ENCODE assay signal across 7 mouse cellular contexts in genomic region chr4:59036490-59037127, GRCm38 (mm10). TPM values are rescaled to one million over a fixed set of nuclear protein-coding genes. Genes with fewer than 3 reads are reported as not detected.
A peak's percentile ranks its signal among the peaks of the same experiment; 100 is the strongest.
DNase-seq lines count a peak whose midpoint lies in the region; ATAC-seq and TF ChIP-seq lines count a peak whose summit lies in the region.

No protein-coding gene starts in this region.

- DNase-seq in adrenal gland, adult 2 months, result peak; percentile 72
- DNase-seq in gastrocnemius, postnatal 10 days, result peak; percentile 71
- peak; percentile 64 to 69 for DNase-seq in spleen, adult 2 months (ENCODE audit: low read depth in 1 of 2, low spot score in 2 of 2)

- no peaks in the 10 kb centered on the region for H3K9me3 ChIP-seq in intestine, postnatal 0 days (ENCODE audit: control insufficient read depth)
- H3K9me3 ChIP-seq in limb, embryonic 13.5 days, result peaks cover 2% of the 10 kb centered on the region; the same call in 1 of the 2 replicates
- no peaks in the 10 kb centered on the region for H3K9me3 ChIP-seq in midbrain, embryonic 16.5 days (replicated peaks; ENCODE audit: control insufficient read depth, low read length, poor library complexity, severe bottlenecking)

- no peaks in the 10 kb centered on the region for H3K27me3 ChIP-seq in intestine, postnatal 0 days (replicated peaks; ENCODE audit: control insufficient read depth, insufficient read depth, low read length)
- no peaks in the 10 kb centered on the region for H3K27me3 ChIP-seq in limb, embryonic 13.5 days
- no peaks in the 10 kb centered on the region for H3K27me3 ChIP-seq in midbrain, embryonic 16.5 days (ENCODE audit: control insufficient read depth, insufficient read depth, low read depth, low read length)
- no peaks in the 10 kb centered on the region for H3K27me3 ChIP-seq in spleen, adult 2 months (ENCODE audit: control insufficient read depth, insufficient read depth, low read length)

- H3K4me1 ChIP-seq in cortical plate, adult 2 months (ENCODE audit: control insufficient read depth, insufficient read depth, low read length), result peaks cover 6% of the 10 kb centered on the region; the same call in 1 of the 2 replicates
- no peaks in the 10 kb centered on the region for H3K4me1 ChIP-seq in intestine, postnatal 0 days (replicated peaks; ENCODE audit: control insufficient read depth, insufficient read depth, low read length)
- peaks cover 12% of the 10 kb centered on the region for H3K4me1 ChIP-seq in limb, embryonic 13.5 days
- peaks cover 9% of the 10 kb centered on the region for H3K4me1 ChIP-seq in midbrain, embryonic 16.5 days (ENCODE audit: control insufficient read depth, insufficient read depth, low read length)
- H3K4me1 ChIP-seq in spleen, adult 2 months (ENCODE audit: control insufficient read depth, insufficient read depth, insufficient read length), result peaks cover 7% of the 10 kb centered on the region

- H3K36me3 ChIP-seq in intestine, postnatal 0 days (ENCODE audit: control insufficient read depth, insufficient read depth), result no peaks in the 10 kb centered on the region
- H3K36me3 ChIP-seq in limb, embryonic 13.5 days, result peaks cover 33% of the 10 kb centered on the region
- H3K36me3 ChIP-seq in midbrain, embryonic 16.5 days (ENCODE audit: control insufficient read depth, insufficient read depth, low read length), result 0 out of 2 replicates have a peak, but pooled peaks cover 3% of the 10 kb centered on the region
- peaks cover 5% of the 10 kb centered on the region; the same call in 1 of the 2 replicates for H3K36me3 ChIP-seq in spleen, adult 2 months (ENCODE audit: control insufficient read depth, insufficient read depth, low read length)

- no peak overlapping the region for H3K27ac ChIP-seq in cortical plate, adult 2 months (ENCODE audit: insufficient read depth, low read length)
- H3K27ac ChIP-seq in intestine, postnatal 0 days (ENCODE audit: low read depth, low read length), result no peak overlapping the region; the same call in 1 of the 2 replicates
- H3K27ac ChIP-seq in limb, embryonic 13.5 days, result no peak overlapping the region; the same call in 1 of the 2 replicates
- H3K27ac ChIP-seq in midbrain, embryonic 16.5 days (ENCODE audit: low read length), result no peak overlapping the region
- peak overlapping the region; percentile 60 for H3K27ac ChIP-seq in spleen, adult 2 months (ENCODE audit: insufficient read depth, low read length)

- H3K4me3 ChIP-seq in cortical plate, adult 2 months (ENCODE audit: insufficient read depth, low read length), result peak overlapping the region; percentile 76; the same call in 1 of the 2 replicates
- no peak overlapping the region for H3K4me3 ChIP-seq in intestine, postnatal 0 days (ENCODE audit: low read depth, low read length)
- no peak overlapping the region for H3K4me3 ChIP-seq in limb, embryonic 13.5 days
- H3K4me3 ChIP-seq in midbrain, embryonic 16.5 days (ENCODE audit: low read depth, low read length), result peak overlapping the region; percentile 85; the same call in 1 of the 2 replicates
- H3K4me3 ChIP-seq in spleen, adult 2 months (ENCODE audit: extremely low read depth, insufficient read depth, insufficient read length), result peak overlapping the region; percentile 5; the same call in 1 of the 2 replicates

- 0 out of 2 replicates have a peak overlapping the region, but pooled peaks have one; percentile 6 for H3K4me2 ChIP-seq in intestine, postnatal 0 days (replicated peaks; ENCODE audit: low read depth)
- H3K4me2 ChIP-seq in limb, embryonic 13.5 days (replicated peaks), result peak overlapping the region; percentile 67
- H3K4me2 ChIP-seq in midbrain, embryonic 16.5 days (ENCODE audit: low read length), result peak overlapping the region; percentile 66

- 0 out of 2 replicates have a peak, but pooled peaks have one; percentile 14 for ATAC-seq in intestine, postnatal 0 days
- ATAC-seq in limb, embryonic 13.5 days (ENCODE audit: low FRiP score, low read depth), result no peak
- no peak for ATAC-seq in midbrain, embryonic 16.5 days

- WGBS in intestine, postnatal 0 days, result 53% methylated on average over 13 of the region's 13 CpGs
- 50% methylated on average over 13 of the region's 13 CpGs for WGBS in limb, embryonic 13.5 days
- WGBS in midbrain, embryonic 16.5 days, result 52% methylated on average over 13 of the region's 13 CpGs
- WGBS in spleen, adult 2 months, result 11% methylated on average over 13 of the region's 13 CpGs

- TF ChIP-seq CTCF in cortical plate, adult 2 months (IDR thresholded peaks at IDR 0.05; ENCODE audit: extremely low read depth, insufficient read depth, low read length), result peak; percentile 62
- peak; percentile 92 for TF ChIP-seq CTCF in intestine, postnatal 0 days (IDR thresholded peaks at IDR 0.05; ENCODE audit: low read depth)
- peak; percentile 64; the same call in 1 of the 2 replicates for TF ChIP-seq CTCF in spleen, adult 2 months (IDR thresholded peaks at IDR 0.05; ENCODE audit: extremely low read depth, insufficient read depth, insufficient read length, insufficient replicate concordance)

- TF ChIP-seq POLR2A in cortical plate, adult 2 months (IDR thresholded peaks at IDR 0.05; ENCODE audit: extremely low read depth, insufficient read depth, low read length), result no peak
- TF ChIP-seq POLR2A in spleen, adult 2 months (IDR thresholded peaks at IDR 0.05; ENCODE audit: low read depth, low read length), result no peak

- H3K9ac ChIP-seq in intestine, postnatal 0 days (ENCODE audit: low read depth, low read length), result no peak overlapping the region
- H3K9ac ChIP-seq in limb, embryonic 13.5 days, result no peak overlapping the region
- no peak overlapping the region for H3K9ac ChIP-seq in midbrain, embryonic 16.5 days (ENCODE audit: low read depth, low read length)

RNA-seq across cellular contexts. Expression of gene Gng10, which starts 1.7 kb away (rescaled TPM):
- total RNA-seq in adrenal gland, adult 2 months (2021), result 10 to 100 TPM; 25.1 to 38.3 TPM
- polyA plus RNA-seq in adrenal gland, adult 2 months (2012; rRNA removed), result 21.4 and 27.8 TPM in 2 replicates
- polyA plus RNA-seq in cortical plate, adult 2 months (2012; rRNA removed), result 61.1 and 62.7 TPM in 2 replicates
- 10 to 100 TPM; 27.3 to 32.5 TPM for total RNA-seq in gastrocnemius, postnatal 10 days (2021)
- 49.7 and 56.0 TPM in 2 replicates for polyA plus RNA-seq in intestine, postnatal 0 days (2015; fragmentation: Nextera tagmentation; extraction: Ambion mirVana)
- 193 and 195 TPM in 2 replicates for polyA plus RNA-seq in limb, embryonic 13.5 days (2015; fragmentation: Nextera tagmentation; extraction: Ambion mirVana)
- 219 and 224 TPM in 2 replicates for polyA plus RNA-seq in midbrain, embryonic 16.5 days (2015; fragmentation: Nextera tagmentation; extraction: Ambion mirVana)
- polyA plus RNA-seq in spleen, adult 2 months (2012; rRNA removed), result 31.5 and 34.5 TPM in 2 replicates

RNA-seq across cellular contexts. Expression of gene Gm20503, which starts 33.6 kb away (rescaled TPM):
- 1 to 10 TPM in 1 of 2 experiments, not detected in 1; 2.9 TPM for total RNA-seq in adrenal gland, adult 2 months (2021)
- polyA plus RNA-seq in adrenal gland, adult 2 months (2012; rRNA removed), result not detected in 2 replicates
- polyA plus RNA-seq in cortical plate, adult 2 months (2012; rRNA removed), result 0.08 TPM in 1 of 2 replicates, not detected in the other
- total RNA-seq in gastrocnemius, postnatal 10 days (2021), result 1 to 10 TPM in 1 of 2 experiments, not detected in 1; 1.3 TPM
- 18.6 and 24.2 TPM in 2 replicates for polyA plus RNA-seq in intestine, postnatal 0 days (2015; fragmentation: Nextera tagmentation; extraction: Ambion mirVana)
- polyA plus RNA-seq in limb, embryonic 13.5 days (2015; fragmentation: Nextera tagmentation; extraction: Ambion mirVana), result 19.3 and 20.3 TPM in 2 replicates
- 6.4 and 7.6 TPM in 2 replicates for polyA plus RNA-seq in midbrain, embryonic 16.5 days (2015; fragmentation: Nextera tagmentation; extraction: Ambion mirVana)
- polyA plus RNA-seq in spleen, adult 2 months (2012; rRNA removed), result not detected in 2 replicates

RNA-seq across cellular contexts. Expression of gene Dnajc25, which starts 41.7 kb away (rescaled TPM):
- total RNA-seq in adrenal gland, adult 2 months (2021), result 10 to 100 TPM; 16.8 to 20.5 TPM
- 6.9 and 7.3 TPM in 2 replicates for polyA plus RNA-seq in adrenal gland, adult 2 months (2012; rRNA removed)
- 3.2 and 3.3 TPM in 2 replicates for polyA plus RNA-seq in cortical plate, adult 2 months (2012; rRNA removed)
- 10 to 100 TPM; 11.3 to 13.7 TPM for total RNA-seq in gastrocnemius, postnatal 10 days (2021)
- polyA plus RNA-seq in intestine, postnatal 0 days (2015; fragmentation: Nextera tagmentation; extraction: Ambion mirVana), result 13.0 and 13.1 TPM in 2 replicates
- polyA plus RNA-seq in limb, embryonic 13.5 days (2015; fragmentation: Nextera tagmentation; extraction: Ambion mirVana), result 15.7 and 16.6 TPM in 2 replicates
- polyA plus RNA-seq in midbrain, embryonic 16.5 days (2015; fragmentation: Nextera tagmentation; extraction: Ambion mirVana), result 5.2 and 5.5 TPM in 2 replicates
- 1.4 and 2.9 TPM in 2 replicates for polyA plus RNA-seq in spleen, adult 2 months (2012; rRNA removed)

RNA-seq across cellular contexts. Expression of gene Ptgr1, which starts 49.7 kb away (rescaled TPM):
- total RNA-seq in adrenal gland, adult 2 months (2021), result 10 to 100 TPM; 12.1 to 26.9 TPM
- polyA plus RNA-seq in adrenal gland, adult 2 months (2012; rRNA removed), result 2.0 and 2.4 TPM in 2 replicates
- 0.86 and 0.89 TPM in 2 replicates for polyA plus RNA-seq in cortical plate, adult 2 months (2012; rRNA removed)
- total RNA-seq in gastrocnemius, postnatal 10 days (2021), result 1 to 10 TPM; 4.7 to 5.1 TPM
- polyA plus RNA-seq in intestine, postnatal 0 days (2015; fragmentation: Nextera tagmentation; extraction: Ambion mirVana), result 31.1 and 33.3 TPM in 2 replicates
- 23.8 and 25.5 TPM in 2 replicates for polyA plus RNA-seq in limb, embryonic 13.5 days (2015; fragmentation: Nextera tagmentation; extraction: Ambion mirVana)
- polyA plus RNA-seq in midbrain, embryonic 16.5 days (2015; fragmentation: Nextera tagmentation; extraction: Ambion mirVana), result 3.7 and 3.9 TPM in 2 replicates
- 0.92 and 0.96 TPM in 2 replicates for polyA plus RNA-seq in spleen, adult 2 months (2012; rRNA removed)

Comparison
In these comparisons a context has a peak if more than half of its experiments do, and no peak if none do; other contexts are left out.
1. H3K4me3 ChIP-seq: peak in cortical plate, adult 2 months (single experiment), midbrain, embryonic 16.5 days (single experiment) and spleen, adult 2 months (single experiment); none in intestine, postnatal 0 days (single experiment) and limb, embryonic 13.5 days (single experiment).
2. H3K4me2 ChIP-seq: peak in every context shown above with its lines; median percentile 67 in limb, embryonic 13.5 days; 66 in midbrain, embryonic 16.5 days; 6 in intestine, postnatal 0 days.
3. Peak in every context shown above with its lines, with median percentiles within 50 percentile points of each other: DNase-seq and CTCF ChIP-seq.